Mouse (Mus musculus): Measurements from ENCODE around the gene Zdhhc25.
A peak's percentile ranks its signal among the peaks of the same experiment; 100 is the strongest.

Gene Zdhhc25

GRCm38 (mm10) chr15:88600002-88600401 is at the start of gene Zdhhc25:
Gene Zdhhc25, plus strand, starts transcription at chr15:88600302.
- no peak for DNase-seq (ENCODE audit: inconsistent ontology term)

- no peak for DNase-seq (ENCODE audit: inconsistent ontology term)
These were observed 47.2 kb upstream of the Zdhhc25 start for GRCm38 (mm10) chr15:88552852-88553251.

DNA sequence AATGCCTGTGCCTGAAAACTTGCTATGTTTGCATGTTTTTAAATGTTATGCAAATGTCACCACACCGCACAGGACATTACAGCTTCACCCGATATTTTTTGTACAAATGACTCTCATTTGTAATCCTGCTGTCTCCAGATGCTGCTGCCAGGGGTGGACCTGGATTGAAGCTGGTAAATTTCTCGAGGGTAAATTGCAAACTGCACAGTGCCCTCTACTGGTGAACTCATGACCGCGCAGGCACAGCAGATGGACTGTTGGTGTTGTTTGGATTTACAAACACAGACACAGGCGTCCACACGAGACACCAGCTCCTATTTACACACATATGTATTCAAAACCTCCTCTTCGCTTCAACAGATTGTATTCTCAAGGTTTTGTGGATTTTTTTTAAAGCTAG is 44.6 kb upstream of the Zdhhc25 start:
- no peak for DNase-seq (ENCODE audit: inconsistent ontology term)

DNA sequence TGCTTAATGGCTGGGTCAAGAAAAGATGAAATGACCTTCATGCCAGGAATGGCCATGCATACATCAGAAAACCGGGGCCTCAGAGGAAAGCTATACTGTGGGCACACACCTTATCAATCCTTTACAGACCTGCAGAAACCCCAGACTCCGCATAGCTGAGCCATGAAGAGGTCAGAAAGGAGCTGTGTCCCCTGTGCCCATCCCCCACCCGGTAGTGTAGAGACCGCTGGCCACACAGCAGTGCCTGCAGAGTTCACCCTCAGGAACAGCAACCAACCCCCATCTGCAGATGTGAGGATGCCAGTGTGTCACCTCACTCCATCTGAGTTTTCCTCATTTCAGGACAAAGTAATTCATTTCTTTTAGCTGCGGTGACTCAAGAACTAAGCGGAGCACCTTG is 39.5 kb upstream of the Zdhhc25 start:
- DNase-seq (ENCODE audit: inconsistent ontology term), result no peak

GRCm38 (mm10) chr15:88561058-88561730 is 38.9 kb upstream of the Zdhhc25 start:
- DNase-seq (ENCODE audit: inconsistent ontology term), result no peak

DNA sequence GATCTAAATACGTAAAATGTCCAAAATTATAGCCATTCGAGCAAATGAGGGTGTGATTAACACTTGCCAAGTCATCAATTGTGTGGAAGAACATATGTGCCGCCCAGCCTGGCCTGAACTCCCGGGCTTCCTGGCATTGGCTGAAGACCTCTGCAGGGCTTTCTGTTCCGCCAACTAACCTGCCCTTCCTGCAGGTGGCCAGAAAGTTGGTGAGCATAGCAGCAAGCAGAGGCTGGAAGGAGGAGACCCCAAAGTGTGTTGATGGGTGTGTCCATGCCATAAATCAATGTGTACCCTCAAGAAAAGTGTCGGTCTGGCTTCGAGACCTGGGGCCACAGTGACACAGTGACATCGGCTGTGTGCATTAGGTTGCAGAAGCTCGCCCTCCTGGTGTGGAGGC is 34.8 kb upstream of the Zdhhc25 start:
- DNase-seq (ENCODE audit: inconsistent ontology term), result no peak

GRCm38 (mm10) chr15:88565806-88566205 is 34.3 kb upstream of the Zdhhc25 start:
- DNase-seq (ENCODE audit: inconsistent ontology term), result no peak

DNA sequence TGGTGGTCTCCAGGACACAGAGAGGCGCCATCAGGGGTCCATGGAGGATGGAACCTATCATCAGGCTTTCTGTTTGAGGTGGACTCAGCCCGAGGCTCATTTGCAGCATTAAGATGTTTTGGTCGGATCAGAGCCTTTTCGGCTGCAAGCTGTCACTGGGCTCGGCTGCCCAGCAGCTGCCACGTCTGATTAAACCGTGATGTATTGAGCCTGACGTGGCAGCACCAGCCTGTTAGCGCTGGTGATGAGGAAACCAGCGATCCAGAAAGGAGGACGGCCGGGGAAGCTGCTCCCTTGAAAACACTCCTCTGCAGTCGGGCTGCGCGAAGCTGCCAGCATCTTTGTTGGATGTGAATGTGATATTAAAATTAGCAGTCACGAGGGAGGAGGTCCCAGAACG is 29.4 kb upstream of the Zdhhc25 start:
- peak; percentile 16 for DNase-seq (ENCODE audit: inconsistent ontology term)

DNA sequence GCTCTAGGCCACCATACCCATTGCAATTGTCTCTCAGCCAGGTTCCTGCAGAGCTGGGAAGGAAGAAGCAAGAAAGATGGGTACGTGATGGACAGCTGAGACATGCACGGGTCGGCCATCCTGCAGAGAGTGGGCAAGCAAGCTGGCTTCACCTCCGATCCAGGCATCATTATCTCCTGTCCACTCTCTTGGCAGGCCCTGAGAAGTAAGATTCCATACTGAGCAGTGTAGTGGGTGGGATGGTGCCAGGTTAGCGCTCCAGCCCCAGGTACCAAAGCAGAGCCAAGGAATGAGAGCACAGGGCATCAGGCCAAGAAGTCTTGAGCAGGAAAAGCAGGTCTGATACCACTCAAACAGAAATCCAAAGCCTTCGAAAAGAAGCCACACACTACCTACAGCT is 20.6 kb upstream of the Zdhhc25 start:
- no peak for DNase-seq (ENCODE audit: inconsistent ontology term)

DNA sequence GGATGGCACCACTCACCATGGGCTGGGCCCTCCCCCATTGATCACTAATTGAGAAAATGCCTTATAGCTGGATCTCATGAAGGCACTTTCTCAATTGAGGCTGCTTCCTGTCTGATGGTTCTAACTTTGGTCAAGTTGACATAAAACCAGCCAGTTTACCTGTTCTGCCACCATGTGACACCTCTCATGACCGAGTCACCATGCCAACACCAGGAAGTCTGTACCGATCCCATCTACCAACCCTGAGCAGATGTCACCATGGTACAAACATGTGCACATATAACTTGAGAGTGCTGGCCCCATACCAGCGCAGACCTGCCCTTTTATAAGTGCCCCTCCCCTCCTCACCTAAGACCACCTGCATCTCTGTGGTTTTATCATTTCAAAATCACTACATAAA is 2.4 kb downstream of the Zdhhc25 start:
- DNase-seq (ENCODE audit: inconsistent ontology term), result no peak

GRCm38 (mm10) chr15:88603091-88603732 is 3.1 kb downstream of the Zdhhc25 start:
- no peak for DNase-seq (ENCODE audit: inconsistent ontology term)

DNA sequence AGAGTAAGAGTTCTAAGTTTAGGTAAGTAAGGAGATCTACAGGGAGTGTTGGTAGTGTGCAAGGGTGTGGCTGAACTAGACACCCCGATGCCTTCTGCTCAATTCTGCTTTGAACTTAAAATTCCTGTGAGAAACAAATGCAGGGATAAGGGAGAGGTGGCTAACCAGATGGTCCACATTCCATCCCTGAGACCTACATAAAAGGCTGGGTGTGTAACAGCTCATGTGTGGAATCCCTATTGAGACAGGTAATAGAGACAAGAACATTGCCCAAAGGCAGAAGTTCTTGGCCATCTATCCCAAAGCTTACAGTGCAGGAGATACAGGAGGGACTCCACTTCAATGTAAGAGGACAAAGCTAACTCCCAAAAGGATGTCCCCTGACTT is 3.6 kb downstream of the Zdhhc25 start:
- no peak for DNase-seq (ENCODE audit: inconsistent ontology term)

DNA sequence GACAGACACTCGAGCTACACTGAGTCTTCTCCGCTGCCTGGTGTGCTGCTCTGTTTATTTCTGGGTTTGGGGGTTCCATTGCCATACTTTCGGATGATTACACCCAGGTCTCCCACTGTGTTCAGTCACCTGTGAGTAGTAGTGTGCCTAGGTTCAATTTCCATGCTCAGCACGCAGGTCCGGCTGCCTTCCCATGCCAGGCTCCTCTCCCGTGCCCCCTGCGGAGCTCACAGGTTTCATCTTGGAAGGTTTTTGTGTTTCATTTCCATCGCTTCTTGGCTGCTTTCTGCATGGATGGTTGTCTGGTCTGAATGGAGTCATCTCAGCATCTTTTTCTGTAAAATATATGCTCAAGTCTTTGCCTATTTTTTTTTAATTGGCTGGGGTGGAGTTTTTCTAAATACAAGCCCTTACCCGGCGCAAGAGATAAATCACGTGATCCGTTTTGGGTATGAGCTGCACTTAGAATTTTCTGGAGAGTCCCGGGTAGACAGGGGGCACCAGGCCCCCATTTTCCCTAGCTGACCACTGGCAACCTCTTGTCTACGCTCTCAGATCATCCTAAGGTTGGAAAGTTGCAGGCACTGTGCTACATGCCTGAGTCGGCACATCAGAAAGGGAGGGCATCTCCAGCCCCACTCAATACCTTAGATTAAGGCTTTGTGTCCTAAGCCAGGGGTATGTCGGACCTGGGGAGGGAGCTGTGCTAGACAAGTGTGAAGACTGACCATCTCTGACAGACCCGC is 4.7 kb downstream of the Zdhhc25 start:
- no peak for DNase-seq (ENCODE audit: inconsistent ontology term)

GRCm38 (mm10) chr15:88605415-88605785 is 5.3 kb downstream of the Zdhhc25 start:
- DNase-seq (ENCODE audit: inconsistent ontology term), result no peak

- no peak for DNase-seq (ENCODE audit: inconsistent ontology term)
These were observed 17.0 kb downstream of the Zdhhc25 start for GRCm38 (mm10) chr15:88617125-88617524.

- DNase-seq (ENCODE audit: inconsistent ontology term), result peak; percentile 30
These were observed 18.1 kb downstream of the Zdhhc25 start for GRCm38 (mm10) chr15:88618008-88618773.

GRCm38 (mm10) chr15:88620017-88620416 is 19.9 kb downstream of the Zdhhc25 start:
- no peak for DNase-seq (ENCODE audit: inconsistent ontology term)

- DNase-seq (ENCODE audit: inconsistent ontology term), result no peak
These were observed 23.8 kb downstream of the Zdhhc25 start for GRCm38 (mm10) chr15:88623891-88624290.

DNA sequence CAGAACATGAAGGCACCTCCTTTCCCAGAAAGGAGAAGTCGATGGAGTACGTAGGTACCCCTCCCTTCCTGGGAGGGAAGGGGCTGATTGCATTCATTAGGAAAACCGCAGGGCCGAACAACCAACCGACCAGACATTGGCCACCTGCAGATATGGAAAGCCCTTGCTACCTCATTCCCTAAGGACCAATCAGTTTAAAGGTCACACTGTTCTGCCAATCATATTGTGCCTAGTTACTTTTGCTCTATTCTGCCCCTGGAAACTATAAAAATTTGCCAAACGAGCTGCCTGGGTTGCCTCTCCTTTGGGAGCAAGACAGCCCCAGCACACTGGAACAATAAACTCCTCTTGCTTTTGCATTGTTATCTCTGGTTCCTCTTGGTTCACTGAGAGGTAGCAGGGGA is 24.8 kb downstream of the Zdhhc25 start:
- no peak for DNase-seq (ENCODE audit: inconsistent ontology term)

DNA sequence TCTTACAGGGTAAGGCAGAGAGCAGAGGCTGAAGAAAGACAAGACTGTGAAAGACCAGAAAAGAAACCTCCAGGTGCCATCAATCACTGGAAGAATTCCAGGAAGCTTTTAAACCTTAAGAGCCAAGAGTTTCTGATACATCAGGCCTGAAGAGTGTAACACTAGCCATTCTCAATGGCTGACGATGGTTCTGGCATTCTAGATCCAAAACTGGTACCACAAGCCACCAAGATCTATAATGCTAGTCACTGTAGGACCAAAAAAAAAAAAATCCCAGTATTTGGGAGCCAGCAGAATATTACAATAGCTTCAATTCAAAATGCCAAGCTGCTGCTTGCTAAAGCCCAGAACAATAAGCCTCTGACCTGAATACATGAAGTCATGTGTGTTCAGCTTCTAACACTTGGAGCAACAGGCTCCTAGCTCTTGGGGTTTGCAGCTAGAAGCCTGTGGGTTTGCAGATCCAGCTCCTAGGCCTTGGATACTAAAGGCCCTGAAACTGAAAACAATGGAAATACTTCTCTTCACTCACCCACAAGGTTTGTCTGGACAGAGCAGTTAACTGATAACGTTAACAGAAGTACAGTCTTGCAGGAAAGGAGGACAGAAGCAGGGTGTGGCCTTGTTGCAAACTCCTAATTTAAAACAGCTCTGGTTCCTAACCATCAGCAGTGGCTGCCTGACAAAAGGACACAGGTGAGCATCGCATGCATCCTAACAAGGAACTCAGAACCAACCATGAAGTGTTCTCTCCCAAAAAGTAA is 25.4 kb downstream of the Zdhhc25 start:
- no peak for DNase-seq (ENCODE audit: inconsistent ontology term)

DNA sequence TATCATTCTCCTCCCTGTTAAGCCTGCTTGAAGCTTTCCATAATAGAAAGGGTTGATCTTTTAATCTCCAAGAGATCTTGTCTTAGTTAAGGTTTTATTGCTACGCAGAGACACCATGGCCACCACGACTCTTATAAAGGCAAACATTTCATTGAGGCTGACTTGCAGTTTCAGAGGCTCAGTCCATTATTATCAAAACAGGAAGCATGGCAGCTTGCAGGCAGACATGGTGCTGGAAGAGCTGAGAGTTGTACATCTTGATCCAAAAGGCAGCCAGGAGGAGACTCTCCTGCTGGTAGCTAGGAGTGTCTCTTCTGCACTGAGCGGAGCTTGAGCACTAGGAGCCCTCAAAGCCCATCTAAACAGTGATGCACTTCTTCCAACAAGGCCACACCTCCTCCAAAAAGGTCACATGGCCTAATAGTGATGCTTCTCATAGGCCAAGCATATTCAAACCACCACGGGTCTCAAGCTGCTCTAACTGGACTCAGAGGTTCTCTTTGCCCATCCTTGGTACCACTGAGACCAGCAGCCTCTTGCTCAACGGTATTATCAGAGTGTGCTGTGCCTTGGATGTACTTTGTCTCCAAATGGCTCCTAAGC is 26.9 kb downstream of the Zdhhc25 start:
- no peak for DNase-seq (ENCODE audit: inconsistent ontology term)

Measured in Muller cell, postnatal 12 days (primary cell).